Mouse (Mus musculus) forebrain, embryonic 14.5 days (tissue): ENCODE data around the gene Slco2a1. TPM values are rescaled to one million over a fixed set of nuclear protein-coding genes. Genes with fewer than 3 reads are reported as not detected.

Source experiments
- ATAC-seq: fragments of 200-750 bp; cut with Nextera tagmentation; 2 replicates; pipeline ENCODE4 v1.8.0; 2017; ENCODE audit warnings: mild to moderate bottlenecking, moderate library complexity
- DNase-seq: peaks from one replicate; pipeline ENCODE4 v3.0.0-alpha.2; 2015; ENCODE audit warnings: low spot score
- H3K27ac ChIP-seq: fragments of 300-500 bp; sonication (generic); 2 replicates; pipeline ENCODE4 v1.5.1; 2014; ENCODE audit warnings: low read depth, mild to moderate bottlenecking, control low read depth, low read length, moderate library complexity
- H3K27me3 ChIP-seq: fragments of 300-500 bp; sonication (generic); replicated peaks from 2 replicates; pipeline ENCODE4 v1.6.1; 2014; ENCODE audit warnings: low read length, control low read depth, mixed read lengths; ENCODE audit not compliant: control insufficient read depth, insufficient read depth
- H3K36me3 ChIP-seq: fragments of 300-500 bp; sonication (generic); 2 replicates; pipeline ENCODE4 v1.6.1; 2014; ENCODE audit warnings: low read length, control low read depth; ENCODE audit not compliant: control insufficient read depth, insufficient read depth
- H3K4me1 ChIP-seq: fragments of 300-500 bp; sonication (generic); 2 replicates; pipeline ENCODE4 v1.6.1; 2014; ENCODE audit warnings: antibody characterized with exemption, low read length, control low read depth; ENCODE audit not compliant: control insufficient read depth, insufficient read depth
- H3K4me2 ChIP-seq: fragments of 300-500 bp; sonication (generic); 2 replicates; pipeline ENCODE4 v1.6.1; 2014; ENCODE audit warnings: mild to moderate bottlenecking, control low read depth, low read length
- H3K4me3 ChIP-seq: fragments of 300-500 bp; sonication (generic); 2 replicates; pipeline ENCODE4 v1.5.1; 2014; ENCODE audit warnings: low read depth, low read length, control low read depth
- H3K9ac ChIP-seq: fragments of 300-500 bp; sonication (generic); 2 replicates; pipeline ENCODE4 v1.6.1; 2014; ENCODE audit warnings: mild to moderate bottlenecking, low read length, control low read depth, moderate library complexity
- H3K9me3 ChIP-seq: fragments of 300-500 bp; sonication (generic); replicated peaks from 2 replicates; pipeline ENCODE4 v1.6.1; 2016; ENCODE audit warnings: low read length, control low read depth, mixed read lengths; ENCODE audit not compliant: control insufficient read depth
- WGBS: fragments of 180-500 bp; shearing (Covaris S2); extraction: QIAGEN DNeasy Blood & Tissue Kit; methylation state at CpG from one replicate; pipeline ENCODE4 v1.1.7; 2014; 5-methylcytosine and 5-hydroxymethylcytosine counted together
- polyA plus RNA-seq: library from polyadenylated mRNA; unstranded; fragments of >200 nt; fragmentation: Nextera tagmentation; extraction: Ambion mirVana; gene quantifications from 2 replicates; pipeline ENCODE4 v1.2.1, GENCODE M21; 2014

Slco2a1 gene
- polyA plus RNA-seq, 1 experiment from 2014 or later, result 1.2 TPM

- Histone ChIP-seq H3K9me3 (no peaks in the 10 kb centered on the region), H3K36me3 (no peaks in the 10 kb centered on the region)
These were observed 24.9 kb downstream of the Slco2a1 start for GRCm38 (mm10) chr9:103013366-103013765.

GRCm38 (mm10) chr9:103014686-103015085, 26.2 kb downstream of the Slco2a1 start:
- Histone ChIP-seq H3K27ac (no peak overlapping the region), H3K27me3 (0 out of 2 replicates have a peak, but pooled peaks cover 2% of the 10 kb centered on the region), H3K4me1 (no peaks in the 10 kb centered on the region), H3K9me3 (no peaks in the 10 kb centered on the region), H3K36me3 (no peaks in the 10 kb centered on the region), H3K4me3 (no peak overlapping the region), H3K4me2 (no peak overlapping the region), H3K9ac (no peak overlapping the region)
- 88% methylated on average over 12 of the region's 12 CpGs for WGBS
- DNase-seq, result no peak
- ATAC-seq, result no peak

More at GRCm38 (mm10) chr9:103013366-103013765, 24.9 kb downstream of the Slco2a1 start:
- peaks cover 2% of the 10 kb centered on the region; the same call in 1 of the 2 replicates for H3K4me1 ChIP-seq
- ATAC-seq (no peak), DNase-seq (peak; percentile 64)
- peaks cover 9% of the 10 kb centered on the region; the same call in 1 of the 2 replicates for H3K27me3 ChIP-seq
- H3K4me2 ChIP-seq, result no peak overlapping the region
- H3K27ac ChIP-seq, result no peak overlapping the region
- 13% methylated on average over 5 of the region's 5 CpGs for WGBS
- no peak overlapping the region for H3K4me3 ChIP-seq
- no peak overlapping the region for H3K9ac ChIP-seq

GRCm38 (mm10) chr9:103024116-103024515, 35.6 kb downstream of the Slco2a1 start:
- no peaks in the 10 kb centered on the region for H3K36me3 ChIP-seq
- DNase-seq, result no peak
- ATAC-seq, result no peak
- no peak overlapping the region for H3K4me3 ChIP-seq
- no peaks in the 10 kb centered on the region for H3K27me3 ChIP-seq
- no peaks in the 10 kb centered on the region for H3K4me1 ChIP-seq
- no peak overlapping the region for H3K9ac ChIP-seq
- H3K27ac ChIP-seq, result no peak overlapping the region
- H3K9me3 ChIP-seq, result no peaks in the 10 kb centered on the region
- 83% methylated on average over 4 of the region's 4 CpGs for WGBS
- no peak overlapping the region for H3K4me2 ChIP-seq

- Histone ChIP-seq H3K4me1 (no peaks in the 10 kb centered on the region), H3K27me3 (no peaks in the 10 kb centered on the region), H3K4me2 (no peak overlapping the region), H3K4me3 (no peak overlapping the region), H3K9ac (no peak overlapping the region), H3K36me3 (no peaks in the 10 kb centered on the region), H3K9me3 (no peaks in the 10 kb centered on the region), H3K27ac (no peak overlapping the region)
- WGBS, result 72% methylated on average over 11 of the region's 11 CpGs
- DNase-seq (no peak), ATAC-seq (no peak)
These were observed 38.8 kb downstream of the Slco2a1 start for GRCm38 (mm10) chr9:103027150-103027889.

GRCm38 (mm10) chr9:103029012-103029411, 40.5 kb downstream of the Slco2a1 start:
- ATAC-seq, result no peak
- Histone ChIP-seq H3K9me3 (no peaks in the 10 kb centered on the region), H3K4me1 (no peaks in the 10 kb centered on the region), H3K27ac (no peak overlapping the region), H3K9ac (no peak overlapping the region), H3K27me3 (no peaks in the 10 kb centered on the region), H3K36me3 (no peaks in the 10 kb centered on the region), H3K4me3 (no peak overlapping the region), H3K4me2 (no peak overlapping the region)
- WGBS, result 58% methylated on average over 8 of the region's 8 CpGs
- no peak for DNase-seq

DNA sequence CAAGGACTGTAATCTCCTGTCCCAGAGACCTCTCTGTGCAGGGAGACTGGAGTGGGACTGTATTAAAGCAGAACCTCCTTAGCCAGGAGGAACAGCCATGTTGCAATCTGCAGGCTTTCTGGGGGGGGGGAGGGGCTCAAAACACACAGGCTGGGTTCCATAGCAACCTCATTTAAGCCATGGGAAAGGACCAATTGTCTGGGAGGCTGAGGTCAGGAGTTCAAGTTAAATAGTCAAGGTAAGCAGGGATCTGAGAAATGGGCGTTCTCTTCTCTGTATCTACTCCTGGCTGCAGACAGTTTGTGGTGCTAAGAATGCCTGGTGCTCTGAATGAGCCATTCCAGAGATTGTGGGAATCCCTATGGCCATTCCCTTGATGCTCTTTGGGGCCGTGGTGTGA, 41.5 kb downstream of the Slco2a1 start:
- ATAC-seq (no peak), DNase-seq (no peak)
- Histone ChIP-seq H3K4me1 (no peaks in the 10 kb centered on the region), H3K36me3 (no peaks in the 10 kb centered on the region), H3K27me3 (no peaks in the 10 kb centered on the region), H3K4me3 (no peak overlapping the region), H3K27ac (no peak overlapping the region), H3K4me2 (no peak overlapping the region), H3K9me3 (no peaks in the 10 kb centered on the region), H3K9ac (no peak overlapping the region)
- WGBS, result 83% methylated on average over 2 of the region's 2 CpGs

DNA sequence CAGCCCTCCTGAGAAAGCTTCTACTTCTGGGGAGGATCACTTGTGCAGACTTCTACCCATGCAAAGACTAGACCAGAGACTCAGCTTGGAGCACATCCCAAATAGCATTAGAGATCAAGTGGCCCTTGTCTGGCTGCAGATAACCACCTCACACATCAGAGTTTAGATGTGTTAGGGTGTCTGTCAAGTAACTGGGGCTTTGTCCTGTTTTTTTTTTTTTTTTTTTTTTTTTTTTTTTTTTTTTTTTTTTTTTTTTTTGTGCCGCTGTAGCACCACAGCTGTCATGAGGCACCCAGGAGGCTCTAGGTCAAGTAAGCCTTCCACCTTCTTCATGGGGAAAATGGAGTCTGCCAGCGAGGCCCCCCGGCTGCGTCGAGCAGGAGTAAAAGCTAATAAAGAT, 42.7 kb downstream of the Slco2a1 start:
- Histone ChIP-seq H3K27ac (no peak overlapping the region), H3K9ac (no peak overlapping the region), H3K36me3 (no peaks in the 10 kb centered on the region), H3K4me2 (no peak overlapping the region), H3K4me1 (no peaks in the 10 kb centered on the region), H3K27me3 (no peaks in the 10 kb centered on the region), H3K4me3 (no peak overlapping the region), H3K9me3 (no peaks in the 10 kb centered on the region)
- DNase-seq (no peak), ATAC-seq (no peak)
- WGBS, result 85% methylated on average over 5 of the region's 5 CpGs

DNA sequence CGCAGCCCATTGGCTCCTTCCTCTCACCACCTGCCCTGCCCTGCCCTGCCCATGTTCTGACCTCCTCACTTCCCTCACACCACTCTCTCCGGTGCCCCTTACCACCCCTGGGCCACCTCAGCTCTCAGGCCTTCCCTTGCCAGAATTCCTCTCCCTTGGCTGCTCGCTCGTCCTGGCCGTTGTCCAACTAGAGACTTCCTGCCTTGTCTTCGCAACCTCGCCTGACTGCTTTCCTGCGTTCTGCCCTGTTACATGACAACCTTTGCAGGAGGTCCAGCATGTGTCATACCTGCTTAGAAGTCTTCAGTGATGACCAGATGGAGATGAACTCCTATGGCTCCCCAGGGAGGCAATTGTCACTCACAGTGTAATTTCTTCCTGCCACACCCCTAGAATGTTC, 43.7 kb downstream of the Slco2a1 start:
- Histone ChIP-seq H3K27me3 (no peaks in the 10 kb centered on the region), H3K27ac (no peak overlapping the region), H3K36me3 (no peaks in the 10 kb centered on the region), H3K4me2 (no peak overlapping the region), H3K4me1 (no peaks in the 10 kb centered on the region), H3K4me3 (no peak overlapping the region), H3K9me3 (no peaks in the 10 kb centered on the region), H3K9ac (no peak overlapping the region)
- no peak for ATAC-seq
- 81% methylated on average over 8 of the region's 8 CpGs for WGBS
- DNase-seq, result no peak

GRCm38 (mm10) chr9:103033381-103033780, 44.9 kb downstream of the Slco2a1 start:
- no peak overlapping the region for H3K27ac ChIP-seq
- WGBS, result 89% methylated on average over 3 of the region's 3 CpGs
- H3K9me3 ChIP-seq, result no peaks in the 10 kb centered on the region
- no peaks in the 10 kb centered on the region for H3K27me3 ChIP-seq
- ATAC-seq, result no peak
- H3K4me3 ChIP-seq, result no peak overlapping the region
- DNase-seq, result no peak
- no peaks in the 10 kb centered on the region for H3K4me1 ChIP-seq
- H3K9ac ChIP-seq, result no peak overlapping the region
- H3K36me3 ChIP-seq, result no peaks in the 10 kb centered on the region
- no peak overlapping the region for H3K4me2 ChIP-seq
